Mouse (Mus musculus) midbrain, embryonic 15.5 days (tissue): ENCODE measurements at regions not wholly inside any gene's neighbourhood (a gene's known extent, or its start where the extent isn't known, plus 50 kb on each side); places are given as distances from the start of the nearest gene placed in this dataset.

ENCODE experiments used
- ATAC-seq: fragments of 200-750 bp; cut with Nextera tagmentation; replicated peaks from 2 replicates; pipeline ENCODE4 v1.8.0; 2017; ENCODE audit warnings: moderate TSS enrichment
- H3K27ac ChIP-seq: fragments of 300-500 bp; sonication (generic); 2 replicates; pipeline ENCODE4 v1.5.1; 2015; ENCODE audit warnings: mild to moderate bottlenecking, inconsistent platforms
- H3K27me3 ChIP-seq: fragments of 300-500 bp; sonication (generic); replicated peaks from 2 replicates; pipeline ENCODE4 v1.6.1; 2015; ENCODE audit warnings: inconsistent platforms
- H3K36me3 ChIP-seq: fragments of 300-500 bp; sonication (generic); replicated peaks from 2 replicates; pipeline ENCODE4 v1.6.1; 2015; ENCODE audit warnings: inconsistent platforms
- H3K4me1 ChIP-seq: fragments of 300-500 bp; sonication (generic); 2 replicates; pipeline ENCODE4 v1.6.1; 2015; ENCODE audit warnings: inconsistent platforms
- H3K4me2 ChIP-seq: fragments of 300-500 bp; sonication (generic); 2 replicates; pipeline ENCODE4 v1.6.1; 2015; ENCODE audit warnings: inconsistent platforms, mild to moderate bottlenecking, moderate library complexity
- H3K4me3 ChIP-seq: fragments of 300-500 bp; sonication (generic); 2 replicates; pipeline ENCODE4 v1.5.1; 2015; ENCODE audit warnings: mild to moderate bottlenecking, inconsistent platforms
- H3K9ac ChIP-seq: fragments of 300-500 bp; sonication (generic); 2 replicates; pipeline ENCODE4 v1.6.1; 2015; ENCODE audit warnings: mild to moderate bottlenecking, inconsistent platforms
- H3K9me3 ChIP-seq: fragments of 300-500 bp; sonication (generic); 2 replicates; pipeline ENCODE4 v1.6.1; 2016; ENCODE audit warnings: inconsistent platforms
- WGBS: fragments of 180-500 bp; shearing (Covaris S2); methylation state at CpG from one replicate; pipeline ENCODE4 v1.1.7; 2015; ENCODE audit warnings: mixed read lengths; 5-methylcytosine and 5-hydroxymethylcytosine counted together

DNA sequence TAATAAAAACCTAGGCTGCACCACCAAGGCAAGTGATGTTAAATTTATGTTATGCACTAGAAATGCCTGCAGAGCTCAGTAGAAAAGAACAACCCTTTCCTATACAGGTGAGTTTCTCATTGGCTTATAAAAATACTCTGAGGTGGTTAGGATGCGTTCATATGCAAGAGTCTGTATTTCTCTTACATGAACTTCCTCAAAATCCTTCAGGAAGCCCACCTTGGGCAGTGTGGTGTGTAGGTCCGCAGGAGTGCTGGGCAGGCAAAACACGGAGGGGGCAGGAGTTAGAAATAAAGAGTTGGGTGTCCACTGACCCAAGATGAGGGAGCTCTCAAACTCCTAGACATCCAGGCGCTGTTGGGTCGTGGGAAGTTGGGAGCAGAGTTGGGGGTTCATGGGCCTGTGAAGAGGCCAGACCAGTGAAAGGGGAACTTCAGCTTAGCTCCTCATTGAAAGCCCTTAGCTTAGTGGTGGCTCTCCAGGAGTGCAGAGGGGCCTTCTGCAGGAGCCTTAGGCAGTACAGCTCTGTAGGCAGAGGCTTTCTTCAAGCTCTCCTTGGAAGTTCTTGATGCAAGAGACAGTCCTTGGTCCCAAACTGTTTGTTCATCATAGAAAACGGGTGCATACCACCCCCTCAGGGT lies 150.0 kb downstream of the Zfp330 start:
- Histone ChIP-seq H3K9ac (no peak overlapping the region), H3K4me1 (no peaks in the 10 kb centered on the region), H3K36me3 (no peaks in the 10 kb centered on the region), H3K27ac (no peak overlapping the region), H3K4me3 (no peak overlapping the region), H3K4me2 (no peak overlapping the region), H3K9me3 (no peaks in the 10 kb centered on the region), H3K27me3 (no peaks in the 10 kb centered on the region)
- no peak for ATAC-seq
- WGBS: 93% methylated on average over 6 of the region's 6 CpGs

DNA sequence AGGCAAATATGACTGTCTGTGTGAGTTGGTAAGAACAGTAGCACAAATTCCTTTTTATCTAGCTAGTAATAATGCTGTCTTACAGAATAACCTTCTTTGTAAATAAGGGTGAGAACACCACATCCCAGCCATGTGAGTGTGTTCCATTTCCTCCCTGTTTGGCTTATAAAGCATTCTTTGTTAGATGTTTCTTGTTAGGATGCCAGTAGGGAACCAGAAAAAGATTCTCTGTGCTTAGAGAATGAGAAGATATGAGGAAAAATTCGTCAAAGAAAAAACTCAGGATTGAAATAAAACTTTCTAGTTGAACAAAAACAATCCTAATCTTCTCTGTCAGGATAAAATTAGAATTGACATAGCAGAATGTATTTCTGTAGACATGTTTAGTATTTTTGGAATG lies 155.3 kb downstream of the Zfp330 start:
- Histone ChIP-seq H3K4me1 (no peaks in the 10 kb centered on the region), H3K27me3 (no peaks in the 10 kb centered on the region), H3K27ac (no peak overlapping the region), H3K36me3 (no peaks in the 10 kb centered on the region), H3K9me3 (no peaks in the 10 kb centered on the region), H3K4me2 (no peak overlapping the region), H3K4me3 (no peak overlapping the region), H3K9ac (no peak overlapping the region)
- no peak for ATAC-seq
- 45% methylated on average over 1 of the region's 1 CpGs for WGBS

DNA sequence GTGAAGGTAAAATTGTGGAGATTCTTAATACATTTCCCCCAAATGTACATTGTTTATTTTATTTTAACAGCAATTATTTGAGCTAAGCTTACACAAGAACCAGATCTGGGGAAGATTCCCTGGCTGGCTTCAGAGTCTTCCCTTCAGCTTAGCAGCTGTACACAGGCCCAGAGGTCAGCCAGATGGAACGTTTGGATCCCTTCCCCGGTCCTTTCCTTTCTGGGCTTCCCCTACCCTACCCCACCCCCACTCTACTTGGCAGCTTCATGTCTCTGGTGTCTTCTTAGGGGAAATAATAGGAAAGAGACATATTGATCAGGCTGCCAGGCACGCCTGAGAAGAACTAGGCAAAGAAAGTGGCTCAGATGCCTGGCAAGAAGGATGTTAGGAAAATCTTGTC lies 172.4 kb downstream of the Zfp330 start:
- no peaks in the 10 kb centered on the region for H3K27me3 ChIP-seq
- H3K36me3 ChIP-seq: no peaks in the 10 kb centered on the region
- no peak overlapping the region for H3K4me2 ChIP-seq
- no peak for ATAC-seq
- H3K4me1 ChIP-seq: no peaks in the 10 kb centered on the region
- no peaks in the 10 kb centered on the region for H3K9me3 ChIP-seq
- H3K9ac ChIP-seq: no peak overlapping the region
- no peak overlapping the region for H3K27ac ChIP-seq
- no peak overlapping the region for H3K4me3 ChIP-seq
- WGBS: 32% methylated on average over 3 of the region's 3 CpGs

DNA sequence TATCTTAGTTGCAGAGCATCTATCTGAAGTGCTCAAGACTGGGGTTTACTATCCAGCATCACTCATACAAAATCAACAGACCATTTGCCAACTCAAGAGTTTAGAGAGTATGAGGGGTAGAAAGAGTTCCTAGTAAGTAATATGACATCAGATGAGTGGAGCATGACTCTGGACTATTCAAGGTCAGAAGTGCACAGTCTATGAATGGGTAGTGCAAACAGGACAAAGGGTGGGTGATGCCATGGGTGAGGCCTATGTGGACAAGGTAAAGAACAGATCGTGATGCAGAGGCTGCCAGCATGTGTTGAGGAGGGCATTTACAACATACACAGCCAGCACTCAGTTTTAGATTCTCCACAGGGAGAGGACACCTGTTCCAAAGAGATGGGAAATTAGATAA lies 170.4 kb upstream of the Il15 start:
- H3K4me1 ChIP-seq: no peaks in the 10 kb centered on the region
- no peak overlapping the region for H3K4me3 ChIP-seq
- WGBS: 91% methylated on average over 1 of the region's 1 CpGs
- no peak for ATAC-seq
- no peak overlapping the region for H3K9ac ChIP-seq
- H3K27ac ChIP-seq: no peak overlapping the region
- no peaks in the 10 kb centered on the region for H3K9me3 ChIP-seq
- no peak overlapping the region for H3K4me2 ChIP-seq
- H3K27me3 ChIP-seq: no peaks in the 10 kb centered on the region
- H3K36me3 ChIP-seq: no peaks in the 10 kb centered on the region

DNA sequence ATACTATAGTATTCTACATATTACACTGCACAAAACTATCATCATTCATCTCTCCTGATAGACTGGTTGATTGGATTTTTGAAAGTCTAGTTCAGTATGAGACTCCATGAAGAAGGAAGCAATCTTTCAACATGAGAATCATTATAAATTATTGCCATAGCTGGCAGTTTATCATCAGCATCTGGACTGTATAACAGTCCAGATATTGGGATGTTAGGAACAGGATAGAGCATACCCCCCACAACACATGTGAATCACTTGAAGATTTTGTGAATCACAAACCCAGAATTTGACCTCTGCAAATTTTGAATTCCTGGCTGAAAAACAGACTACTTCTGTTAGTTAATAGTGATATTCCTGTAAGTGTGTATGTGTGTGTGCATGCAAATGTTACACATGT lies 135.1 kb upstream of the Il15 start:
- no peak for ATAC-seq
- Histone ChIP-seq H3K4me1 (no peaks in the 10 kb centered on the region), H3K9me3 (no peaks in the 10 kb centered on the region), H3K27ac (no peak overlapping the region), H3K36me3 (no peaks in the 10 kb centered on the region), H3K4me2 (no peak overlapping the region), H3K9ac (no peak overlapping the region), H3K27me3 (no peaks in the 10 kb centered on the region), H3K4me3 (no peak overlapping the region)

DNA sequence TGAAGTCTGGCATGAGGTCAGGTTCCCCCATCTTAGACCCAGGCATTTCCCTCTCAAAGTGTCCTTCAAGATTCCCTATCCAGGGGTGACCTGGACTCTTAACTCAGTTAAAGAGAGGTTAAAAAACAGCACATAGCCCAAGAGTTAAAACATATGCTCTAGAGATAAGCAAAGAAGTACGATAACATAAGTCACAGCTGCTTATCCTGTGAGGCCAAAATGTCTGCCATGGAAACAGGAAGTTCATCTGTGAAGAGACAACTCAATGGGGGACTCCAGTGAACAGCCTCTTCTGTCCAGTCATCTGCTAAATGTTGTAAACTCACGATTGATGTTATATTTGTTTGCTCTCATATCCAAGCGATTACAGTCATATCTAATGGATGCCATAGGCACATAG lies 126.1 kb upstream of the Il15 start:
- Histone ChIP-seq H3K27me3 (no peaks in the 10 kb centered on the region), H3K4me2 (no peak overlapping the region), H3K27ac (no peak overlapping the region), H3K36me3 (no peaks in the 10 kb centered on the region), H3K4me3 (no peak overlapping the region), H3K9ac (no peak overlapping the region), H3K9me3 (no peaks in the 10 kb centered on the region), H3K4me1 (no peaks in the 10 kb centered on the region)
- 91% methylated on average over 3 of the region's 3 CpGs for WGBS
- ATAC-seq: no peak

DNA sequence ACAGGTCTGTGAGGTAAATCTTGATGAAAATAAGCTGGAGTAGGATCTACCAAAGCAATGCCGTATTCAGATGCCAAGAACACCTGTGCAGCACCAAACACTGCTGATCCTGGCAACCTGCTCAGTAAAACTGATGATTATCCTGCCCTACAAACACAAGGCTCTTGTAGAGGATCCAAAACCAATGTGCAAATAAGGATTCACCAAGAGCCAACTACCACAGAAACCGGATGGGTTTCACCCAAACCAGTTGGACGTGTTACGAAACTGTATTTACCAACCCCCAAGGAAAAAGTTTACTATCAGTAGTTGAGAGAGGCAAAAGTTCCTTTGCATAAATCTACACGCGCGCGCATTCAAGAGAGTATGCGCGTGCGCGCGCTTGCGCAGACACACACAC lies 120.8 kb upstream of the Il15 start:
- Histone ChIP-seq H3K27me3 (no peaks in the 10 kb centered on the region), H3K4me3 (no peak overlapping the region), H3K4me2 (no peak overlapping the region), H3K9me3 (no peaks in the 10 kb centered on the region), H3K4me1 (no peaks in the 10 kb centered on the region), H3K9ac (no peak overlapping the region), H3K36me3 (no peaks in the 10 kb centered on the region), H3K27ac (no peak overlapping the region)
- 98% methylated on average over 14 of the region's 14 CpGs for WGBS
- ATAC-seq: no peak

DNA sequence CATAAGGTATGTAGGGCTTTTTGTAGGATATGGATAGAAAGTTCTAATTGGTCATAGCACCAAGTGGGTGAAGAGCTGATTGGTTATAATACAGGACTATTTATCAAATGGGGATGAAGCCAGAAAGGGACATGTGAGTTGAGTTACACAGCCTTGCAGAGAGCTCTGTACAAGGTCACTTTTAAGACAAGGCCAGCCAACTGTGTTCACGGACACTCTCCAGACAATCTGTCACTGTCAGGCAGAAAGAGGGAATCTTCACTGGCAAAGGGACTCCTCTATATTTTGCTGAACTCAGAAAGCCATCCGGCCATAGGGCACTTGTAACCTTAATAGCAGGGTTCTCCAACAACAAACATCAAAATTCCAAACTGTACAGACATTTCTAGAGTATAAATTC lies 95.5 kb upstream of the Il15 start:
- H3K27ac ChIP-seq: no peak overlapping the region
- no peak overlapping the region for H3K4me2 ChIP-seq
- no peaks in the 10 kb centered on the region for H3K9me3 ChIP-seq
- no peak for ATAC-seq
- H3K9ac ChIP-seq: no peak overlapping the region
- H3K4me1 ChIP-seq: no peaks in the 10 kb centered on the region
- no peaks in the 10 kb centered on the region for H3K27me3 ChIP-seq
- 85% methylated on average over 2 of the region's 2 CpGs for WGBS
- H3K36me3 ChIP-seq: no peaks in the 10 kb centered on the region
- no peak overlapping the region for H3K4me3 ChIP-seq

DNA sequence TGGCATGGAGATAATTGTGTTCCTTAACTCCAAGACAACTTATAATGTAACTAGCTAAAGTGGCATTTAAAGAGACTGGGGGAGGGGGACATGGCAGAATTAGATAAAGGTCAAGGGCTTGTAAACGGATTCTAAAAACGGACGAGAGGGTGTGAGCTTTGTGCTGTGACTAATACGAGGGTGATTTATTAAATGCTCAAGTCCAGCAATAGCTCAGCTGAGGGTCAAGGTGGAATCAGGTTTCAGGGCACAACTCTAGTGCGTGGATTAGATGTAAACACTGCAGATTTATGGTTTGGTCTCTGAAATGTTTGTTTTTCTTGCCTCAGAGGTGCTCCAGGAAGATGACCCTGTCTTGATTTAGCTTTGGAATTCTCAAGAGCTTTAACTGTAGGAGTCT lies 74.8 kb upstream of the Il15 start:
- no peak overlapping the region for H3K4me3 ChIP-seq
- H3K9ac ChIP-seq: no peak overlapping the region
- 23% methylated on average over 5 of the region's 5 CpGs for WGBS
- no peak for ATAC-seq
- H3K4me1 ChIP-seq: no peaks in the 10 kb centered on the region
- H3K27ac ChIP-seq: no peak overlapping the region
- H3K4me2 ChIP-seq: no peak overlapping the region
- no peaks in the 10 kb centered on the region for H3K36me3 ChIP-seq
- no peaks in the 10 kb centered on the region for H3K9me3 ChIP-seq
- H3K27me3 ChIP-seq: no peaks in the 10 kb centered on the region

DNA sequence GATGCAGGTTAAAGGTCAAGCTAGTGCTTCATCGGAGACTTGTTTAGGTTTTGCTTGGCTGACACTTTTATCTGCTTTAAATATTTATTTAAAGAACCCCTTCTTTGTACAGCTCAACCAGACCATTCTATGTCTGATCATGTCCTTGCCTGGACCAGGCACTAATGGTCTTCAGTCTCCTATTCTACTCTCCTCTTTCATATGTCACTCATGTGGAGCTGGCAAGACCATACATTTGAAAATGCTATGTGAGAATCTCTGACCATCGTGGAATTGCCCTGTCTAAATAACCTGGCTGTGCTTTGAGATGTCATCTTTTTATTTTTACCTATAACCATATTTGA lies 74.4 kb upstream of the Il15 start:
- Histone ChIP-seq H3K4me3 (no peak overlapping the region), H3K36me3 (no peaks in the 10 kb centered on the region), H3K4me2 (no peak overlapping the region), H3K27me3 (no peaks in the 10 kb centered on the region), H3K4me1 (no peaks in the 10 kb centered on the region), H3K9ac (no peak overlapping the region), H3K9me3 (no peaks in the 10 kb centered on the region), H3K27ac (no peak overlapping the region)
- ATAC-seq: no peak
- WGBS: 13% methylated on average over 2 of the region's 2 CpGs

DNA sequence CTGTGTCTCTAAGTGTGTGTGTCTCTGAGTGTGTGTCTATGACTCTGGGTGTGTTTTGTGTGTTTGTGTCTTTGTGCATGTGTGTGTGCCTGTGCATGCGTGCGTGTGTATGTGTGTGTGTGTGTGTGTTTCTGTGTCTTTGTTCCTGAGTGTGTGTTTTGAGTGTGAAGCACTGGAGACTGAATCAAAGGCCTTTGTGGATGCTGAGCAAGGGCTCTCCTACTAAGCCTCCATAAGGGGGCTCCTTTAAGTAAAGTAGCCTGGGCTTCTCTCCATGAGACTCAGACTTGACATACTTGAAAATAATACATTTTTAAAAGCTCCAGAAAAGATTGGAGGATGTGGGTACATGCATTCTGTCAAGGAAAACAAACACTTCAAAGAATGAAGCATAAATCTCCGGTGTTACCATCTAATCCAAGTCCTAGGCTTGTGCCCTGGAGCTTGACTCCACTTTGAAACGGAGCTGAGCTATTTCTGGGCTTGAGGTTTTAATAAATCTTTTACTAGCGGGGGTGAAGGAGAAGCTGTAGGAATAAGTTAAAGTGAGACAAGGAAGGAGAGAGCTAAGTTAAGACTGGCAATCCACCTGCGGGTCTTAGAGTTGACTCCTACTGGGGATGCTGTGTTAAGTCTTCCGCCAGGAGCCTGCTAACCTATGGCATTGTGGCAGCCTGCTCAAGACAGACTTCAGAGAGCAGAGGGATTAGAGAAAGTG lies 73.8 kb upstream of the Il15 start:
- no peak for ATAC-seq
- no peak overlapping the region for H3K4me2 ChIP-seq

DNA sequence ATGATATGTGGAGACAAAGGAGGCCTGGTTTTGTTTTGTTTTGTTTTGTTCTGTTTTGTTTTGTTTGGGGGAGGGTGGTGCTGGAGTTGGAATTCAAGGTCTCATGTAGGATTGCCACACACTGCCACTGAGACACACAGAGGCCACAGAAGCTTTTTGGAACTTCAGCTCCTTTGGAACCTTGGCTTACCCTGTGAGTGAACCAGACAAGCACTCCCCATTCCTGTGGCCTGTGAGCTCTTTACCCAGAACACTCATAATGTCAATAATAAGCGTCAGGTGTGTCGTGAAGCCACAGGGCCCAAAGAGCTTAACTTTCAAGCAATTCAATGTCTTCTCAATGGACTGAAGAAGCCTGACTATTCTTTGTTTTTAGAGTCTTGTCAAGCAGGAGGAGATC lies 70.2 kb upstream of the Il15 start:
- Histone ChIP-seq H3K36me3 (no peaks in the 10 kb centered on the region), H3K4me1 (no peaks in the 10 kb centered on the region), H3K27me3 (no peaks in the 10 kb centered on the region), H3K9me3 (no peaks in the 10 kb centered on the region), H3K4me2 (no peak overlapping the region), H3K27ac (no peak overlapping the region), H3K9ac (no peak overlapping the region), H3K4me3 (no peak overlapping the region)
- no peak for ATAC-seq
- 92% methylated on average over 2 of the region's 2 CpGs for WGBS

More for the DNA sequence above, 73.8 kb upstream of the Il15 start:
- H3K27ac ChIP-seq: no peak overlapping the region
- no peak overlapping the region for H3K9ac ChIP-seq
- WGBS: 47% methylated on average over 7 of the region's 7 CpGs
- H3K36me3 ChIP-seq: no peaks in the 10 kb centered on the region
- no peaks in the 10 kb centered on the region for H3K4me1 ChIP-seq
- no peak overlapping the region for H3K4me3 ChIP-seq
- no peaks in the 10 kb centered on the region for H3K27me3 ChIP-seq
- no peaks in the 10 kb centered on the region for H3K9me3 ChIP-seq

DNA sequence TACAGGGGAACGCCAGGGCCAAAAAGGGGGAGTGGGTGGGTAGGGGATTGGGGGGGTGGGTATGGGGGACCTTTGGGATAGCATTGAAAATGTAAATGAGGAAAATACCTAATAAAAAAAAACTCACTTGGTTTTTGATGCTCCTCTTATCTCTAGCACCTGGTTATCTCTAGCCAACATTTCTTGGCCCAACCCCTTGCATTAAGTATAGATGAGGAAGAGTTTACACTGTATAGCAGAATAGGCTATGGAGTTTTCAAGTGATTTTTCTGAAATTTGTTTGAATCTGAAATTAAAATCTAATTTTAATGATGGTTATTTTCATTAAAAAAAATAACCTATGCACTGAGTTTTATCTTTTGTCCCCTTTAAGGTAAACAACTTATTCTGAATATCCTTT lies 68.8 kb upstream of the Il15 start:
- Histone ChIP-seq H3K4me3 (no peak overlapping the region), H3K27ac (no peak overlapping the region), H3K9me3 (no peaks in the 10 kb centered on the region), H3K4me2 (no peak overlapping the region), H3K4me1 (no peaks in the 10 kb centered on the region), H3K36me3 (no peaks in the 10 kb centered on the region), H3K27me3 (no peaks in the 10 kb centered on the region), H3K9ac (no peak overlapping the region)
- WGBS: no CpG with 5 or more reads among the region's 1 CpGs
- no peak for ATAC-seq
